Mouse (Mus musculus) embryonic facial prominence, embryonic 12.5 days (tissue): ENCODE results near the gene Grik4. TPM values are rescaled to one million over a fixed set of nuclear protein-coding genes. Genes with fewer than 3 reads are reported as not detected.
"Not testable (repeated sequence)": the region's sequence is repeated elsewhere in the genome, so short reads cannot be mapped to it uniquely, and the experiment has no call there.

Source experiments
- ATAC-seq: fragments of 200-750 bp; cut with Nextera tagmentation; 2 replicates; pipeline ENCODE4 v1.8.0; 2017; ENCODE audit not compliant: insufficient number of reproducible peaks, insufficient read depth, low FRiP score, low TSS enrichment
- H3K27ac ChIP-seq: fragments of 300-500 bp; sonication (generic); 2 replicates; pipeline ENCODE4 v1.5.1; 2016; ENCODE audit warnings: mild to moderate bottlenecking
- H3K27me3 ChIP-seq: fragments of 300-500 bp; sonication (generic); 2 replicates; pipeline ENCODE4 v1.6.1; 2016; ENCODE audit warnings: mild to moderate bottlenecking, moderate library complexity
- H3K36me3 ChIP-seq: fragments of 300-500 bp; sonication (generic); 2 replicates; pipeline ENCODE4 v1.6.1; 2016; ENCODE audit warnings: mild to moderate bottlenecking
- H3K4me1 ChIP-seq: fragments of 300-500 bp; sonication (generic); 2 replicates; pipeline ENCODE4 v1.6.1; 2016
- H3K4me2 ChIP-seq: fragments of 300-500 bp; sonication (generic); replicated peaks from 2 replicates; pipeline ENCODE4 v1.6.1; 2016; ENCODE audit warnings: mild to moderate bottlenecking, moderate library complexity
- H3K4me3 ChIP-seq: fragments of 300-500 bp; sonication (generic); 2 replicates; pipeline ENCODE4 v1.5.1; 2016; ENCODE audit warnings: mild to moderate bottlenecking
- H3K9ac ChIP-seq: fragments of 300-500 bp; sonication (generic); 2 replicates; pipeline ENCODE4 v1.6.1; 2016; ENCODE audit warnings: mild to moderate bottlenecking, moderate library complexity
- H3K9me3 ChIP-seq: fragments of 300-500 bp; sonication (generic); 2 replicates; pipeline ENCODE4 v1.6.1; 2016; ENCODE audit warnings: mild to moderate bottlenecking, moderate library complexity
- WGBS: fragments of 180-500 bp; shearing (Covaris S2); methylation state at CpG from one replicate; pipeline ENCODE4 v1.1.7; 2016; 5-methylcytosine and 5-hydroxymethylcytosine counted together
- polyA plus RNA-seq: library from polyadenylated mRNA; unstranded; fragments of >200 nt; fragmentation: Nextera tagmentation; extraction: Ambion mirVana; gene quantifications from 2 replicates; pipeline ENCODE4 v1.2.1, GENCODE M21; 2016

Grik4 gene
- polyA plus RNA-seq: 3.8 and 4.0 TPM in 2 replicates

- peak within 1 kb of the TSS; percentile 73 for H3K4me3 ChIP-seq
- H3K9me3 ChIP-seq: no peaks in the 10 kb centered on the region
- ATAC-seq: peak; percentile 77; the same call in 1 of the 2 replicates
- peak within 1 kb of the TSS; percentile 80 for H3K9ac ChIP-seq
- H3K27ac ChIP-seq: no peak within 1 kb of the TSS
- peak within 1 kb of the TSS; percentile 97 for H3K4me2 ChIP-seq
- peaks cover 15% of the 10 kb centered on the region; the same call in 1 of the 2 replicates for H3K4me1 ChIP-seq
- no peaks in the 10 kb centered on the region for H3K36me3 ChIP-seq
- peaks cover 27% of the 10 kb centered on the region for H3K27me3 ChIP-seq
- WGBS: under 1% methylated on average over 52 of the region's 68 CpGs
These were observed at the start of gene Grik4 for GRCm38 (mm10) chr9:42943781-42944535. TSS of gene Grik4 (minus strand) at chr9:42944493.

DNA sequence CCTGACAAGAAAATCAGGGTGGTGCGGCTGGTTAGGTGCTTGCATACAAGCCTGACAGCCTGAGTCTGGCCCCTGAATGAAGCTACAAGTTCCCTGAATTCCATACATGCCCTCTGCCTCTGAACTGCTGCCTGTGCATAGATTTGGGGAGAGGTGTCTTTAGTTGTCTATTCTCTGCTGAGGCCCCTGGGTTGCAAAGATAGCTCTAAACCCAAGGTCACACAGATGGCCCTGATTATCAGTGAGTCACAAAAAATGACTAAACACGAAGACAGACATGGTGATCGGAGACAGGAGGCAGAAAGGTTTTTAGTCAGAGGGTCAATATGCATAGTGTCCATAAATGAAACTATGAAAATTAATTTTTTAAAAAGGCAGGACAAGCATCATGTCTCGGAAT is 49.4 kb upstream of the Grik4 start:
- no peak overlapping the region for H3K4me2 ChIP-seq
- H3K9me3 ChIP-seq: no peaks in the 10 kb centered on the region
- WGBS: 77% methylated on average over 4 of the region's 4 CpGs
- H3K4me3 ChIP-seq: no peak overlapping the region
- H3K27me3 ChIP-seq: no peaks in the 10 kb centered on the region
- H3K27ac ChIP-seq: no peak overlapping the region
- no peaks in the 10 kb centered on the region for H3K4me1 ChIP-seq
- H3K36me3 ChIP-seq: peaks cover 67% of the 10 kb centered on the region
- no peak overlapping the region for H3K9ac ChIP-seq
- no peak for ATAC-seq

GRCm38 (mm10) chr9:42987988-42988387 is 43.7 kb upstream of the Grik4 start:
- Histone ChIP-seq H3K27me3 (no peaks in the 10 kb centered on the region), H3K4me1 (no peaks in the 10 kb centered on the region), H3K9ac (no peak overlapping the region), H3K4me2 (no peak overlapping the region), H3K4me3 (no peak overlapping the region), H3K9me3 (no peaks in the 10 kb centered on the region), H3K36me3 (peaks cover 68% of the 10 kb centered on the region), H3K27ac (no peak overlapping the region)
- 87% methylated on average over 4 of the region's 4 CpGs for WGBS
- no peak for ATAC-seq

GRCm38 (mm10) chr9:42968894-42969521 is 24.7 kb upstream of the Grik4 start:
- H3K9me3 ChIP-seq: no peaks in the 10 kb centered on the region
- no peak overlapping the region for H3K4me3 ChIP-seq
- no peak for ATAC-seq
- H3K36me3 ChIP-seq: peaks cover 66% of the 10 kb centered on the region
- no peaks in the 10 kb centered on the region for H3K27me3 ChIP-seq
- H3K4me1 ChIP-seq: no peaks in the 10 kb centered on the region
- H3K27ac ChIP-seq: no peak overlapping the region
- 68% methylated on average over 11 of the region's 11 CpGs for WGBS
- H3K4me2 ChIP-seq: no peak overlapping the region
- H3K9ac ChIP-seq: no peak overlapping the region

DNA sequence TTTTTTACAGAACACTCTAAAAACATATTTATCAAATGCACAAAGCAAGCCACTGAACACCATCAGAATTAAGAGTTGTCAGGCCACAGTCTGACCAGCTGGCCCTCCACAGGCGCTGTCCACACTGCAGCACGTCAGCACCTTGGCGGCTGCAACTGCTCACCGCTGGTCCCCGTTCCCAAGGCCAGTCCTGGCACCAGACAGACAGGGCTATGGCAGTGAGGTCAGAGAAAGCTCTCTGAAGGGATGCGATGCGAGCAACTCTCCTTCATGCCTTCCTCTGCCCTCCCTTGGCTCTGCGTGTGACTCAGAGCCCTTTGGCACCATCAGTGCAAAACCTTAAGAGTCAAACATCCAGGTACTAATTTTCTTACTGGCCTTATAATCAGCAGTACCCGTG is 23.4 kb upstream of the Grik4 start:
- no peak for ATAC-seq
- WGBS: 85% methylated on average over 9 of the region's 9 CpGs
- Histone ChIP-seq H3K36me3 (peaks cover 57% of the 10 kb centered on the region), H3K4me2 (no peak overlapping the region), H3K4me3 (no peak overlapping the region), H3K9me3 (no peaks in the 10 kb centered on the region), H3K27ac (no peak overlapping the region), H3K27me3 (no peaks in the 10 kb centered on the region), H3K4me1 (0 out of 2 replicates have a peak, but pooled peaks cover under 1% of the 10 kb centered on the region), H3K9ac (no peak overlapping the region)

GRCm38 (mm10) chr9:42964809-42965208 is 20.5 kb upstream of the Grik4 start:
- H3K4me2 ChIP-seq, H3K27ac ChIP-seq, H3K9ac ChIP-seq, H3K4me1 ChIP-seq, ATAC-seq, H3K4me3 ChIP-seq, H3K9me3 ChIP-seq, H3K27me3 ChIP-seq: not testable (repeated sequence)
- WGBS: 91% methylated on average over 3 of the region's 3 CpGs
- peaks cover 33% of the 10 kb centered on the region for H3K36me3 ChIP-seq

DNA sequence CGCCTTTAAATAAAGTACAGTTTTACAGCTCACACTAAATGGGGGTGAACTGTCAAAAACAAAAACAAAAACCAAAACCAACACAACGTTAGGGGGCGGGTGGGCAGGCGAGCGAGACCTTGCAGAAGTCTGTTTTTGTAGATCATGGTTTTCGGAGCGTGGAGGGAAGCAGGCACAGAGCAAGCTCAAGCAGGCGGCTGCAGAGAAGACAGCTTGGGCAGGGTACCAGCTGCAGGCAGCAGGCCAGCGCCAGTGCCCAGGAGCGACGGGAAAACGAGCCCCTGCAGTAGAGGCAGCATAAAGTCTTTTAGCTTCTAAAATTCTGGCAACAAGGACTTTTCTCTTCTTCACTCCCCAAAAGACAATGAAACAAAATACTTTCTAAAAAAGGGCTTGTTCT is 20.1 kb upstream of the Grik4 start:
- Histone ChIP-seq H3K27ac (no peak overlapping the region), H3K4me3 (no peak overlapping the region), H3K4me1 (0 out of 2 replicates have a peak, but pooled peaks cover 3% of the 10 kb centered on the region), H3K9ac (no peak overlapping the region), H3K9me3 (no peaks in the 10 kb centered on the region), H3K27me3 (no peaks in the 10 kb centered on the region), H3K4me2 (no peak overlapping the region), H3K36me3 (peaks cover 28% of the 10 kb centered on the region)
- WGBS: 90% methylated on average over 12 of the region's 12 CpGs
- ATAC-seq: no peak

DNA sequence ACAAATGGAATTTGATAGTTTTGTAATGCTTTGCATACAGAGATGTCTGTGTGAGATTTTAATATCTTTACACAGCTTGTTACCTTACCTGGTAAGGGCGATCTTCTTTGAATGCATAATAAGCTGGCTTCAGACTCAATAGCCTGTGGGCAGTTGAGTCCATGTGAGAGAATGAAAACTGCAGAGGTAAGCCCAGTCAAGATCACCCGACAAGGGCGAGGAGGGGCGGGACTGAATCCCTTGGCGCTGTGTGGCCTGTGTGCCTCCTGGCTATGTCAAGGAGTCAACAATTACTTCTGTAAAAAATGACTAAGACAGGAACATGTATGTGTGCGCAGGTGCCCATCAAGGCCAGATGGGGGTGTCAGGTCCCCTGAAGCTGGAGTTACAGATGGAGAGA is 18.2 kb upstream of the Grik4 start:
- Histone ChIP-seq H3K9ac (no peak overlapping the region), H3K4me3 (no peak overlapping the region), H3K4me1 (0 out of 2 replicates have a peak, but pooled peaks cover 3% of the 10 kb centered on the region), H3K27me3 (no peaks in the 10 kb centered on the region), H3K9me3 (no peaks in the 10 kb centered on the region), H3K27ac (no peak overlapping the region), H3K36me3 (peaks cover 10% of the 10 kb centered on the region), H3K4me2 (no peak overlapping the region)
- 79% methylated on average over 6 of the region's 6 CpGs for WGBS
- ATAC-seq: no peak

DNA sequence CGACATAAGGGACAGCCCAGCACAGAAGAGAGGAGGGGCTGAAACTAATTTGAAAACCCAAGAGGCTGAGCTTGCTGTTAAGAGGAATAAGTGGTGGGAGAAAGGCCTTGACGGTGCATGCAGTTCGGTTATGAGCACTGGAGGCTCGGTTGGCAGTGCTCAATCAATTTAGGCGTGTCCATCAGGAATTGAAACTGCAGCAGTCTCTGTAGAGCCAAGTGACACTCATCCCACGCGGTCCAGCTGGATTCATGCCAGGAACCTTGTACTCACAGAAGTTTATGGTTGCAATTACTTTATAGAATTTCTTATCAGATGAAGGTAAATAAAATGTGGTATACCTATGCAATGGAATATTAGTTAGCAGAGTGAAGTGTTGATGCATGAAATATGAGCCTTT is 14.1 kb upstream of the Grik4 start:
- Histone ChIP-seq H3K27ac (no peak overlapping the region), H3K9me3 (no peaks in the 10 kb centered on the region), H3K9ac (no peak overlapping the region), H3K4me1 (0 out of 2 replicates have a peak, but pooled peaks cover 3% of the 10 kb centered on the region), H3K27me3 (no peaks in the 10 kb centered on the region), H3K4me3 (no peak overlapping the region), H3K4me2 (no peak overlapping the region), H3K36me3 (no peaks in the 10 kb centered on the region)
- ATAC-seq: no peak
- WGBS: 73% methylated on average over 7 of the region's 7 CpGs

DNA sequence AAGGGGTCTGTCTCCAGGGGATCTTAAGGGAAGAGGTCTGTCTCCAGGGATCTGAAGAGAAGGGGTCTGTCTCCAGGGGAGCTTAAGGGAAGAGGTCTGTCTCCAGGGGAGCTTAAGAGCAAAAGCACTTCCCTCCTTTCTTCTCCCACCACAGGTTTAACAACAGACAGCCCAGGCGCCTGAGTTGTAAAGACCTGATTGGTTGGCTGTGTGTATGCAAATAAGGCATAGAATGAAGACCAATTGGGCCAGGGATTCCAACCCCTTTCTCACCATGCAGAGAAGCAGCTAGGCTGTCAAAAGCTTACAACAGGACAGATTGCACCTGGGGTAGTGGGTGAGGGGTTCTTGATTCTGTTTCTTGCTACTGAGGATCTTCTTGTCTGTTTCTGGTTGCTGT is 4.1 kb upstream of the Grik4 start:
- peaks cover 4% of the 10 kb centered on the region; the same call in 1 of the 2 replicates for H3K4me1 ChIP-seq
- ATAC-seq: no peak
- H3K4me3 ChIP-seq: no peak overlapping the region
- no peaks in the 10 kb centered on the region for H3K9me3 ChIP-seq
- no peaks in the 10 kb centered on the region for H3K36me3 ChIP-seq
- H3K27me3 ChIP-seq: peaks cover 14% of the 10 kb centered on the region
- 72% methylated on average over 1 of the region's 1 CpGs for WGBS
- no peak overlapping the region for H3K4me2 ChIP-seq
- H3K27ac ChIP-seq: no peak overlapping the region
- no peak overlapping the region for H3K9ac ChIP-seq

DNA sequence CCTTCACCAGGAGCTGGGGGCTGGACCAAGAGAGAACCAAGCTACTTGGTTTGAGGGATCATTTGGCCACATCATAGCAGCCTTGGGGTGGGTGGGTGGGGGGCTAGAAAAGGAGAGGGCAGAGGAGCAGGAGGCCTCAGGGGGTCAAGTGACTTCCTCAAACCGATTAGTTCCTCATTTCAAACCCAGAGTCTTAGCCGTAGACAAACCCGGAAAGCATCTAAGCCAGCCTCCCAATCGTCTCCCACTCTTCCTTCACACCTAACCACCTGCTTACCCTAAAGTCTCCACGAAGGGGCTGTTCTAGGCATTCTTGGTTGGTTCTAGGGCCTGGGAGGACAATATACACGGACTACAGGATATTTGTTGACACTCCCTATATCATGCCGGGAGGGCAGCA is 881 bp upstream of the Grik4 start:
- Histone ChIP-seq H3K27me3 (peaks cover 27% of the 10 kb centered on the region), H3K36me3 (no peaks in the 10 kb centered on the region), H3K27ac (no peak overlapping the region), H3K4me3 (no peak overlapping the region), H3K9ac (no peak overlapping the region), H3K4me1 (peaks cover 15% of the 10 kb centered on the region; the same call in 1 of the 2 replicates), H3K9me3 (no peaks in the 10 kb centered on the region), H3K4me2 (no peak overlapping the region)
- ATAC-seq: no peak
- 77% methylated on average over 7 of the region's 7 CpGs for WGBS

- H3K4me3 ChIP-seq: peak overlapping the region; percentile 73
- 1% methylated on average over 44 of the region's 52 CpGs for WGBS
- H3K4me1 ChIP-seq: peaks cover 15% of the 10 kb centered on the region; the same call in 1 of the 2 replicates
- H3K4me2 ChIP-seq: peak overlapping the region; percentile 97
- ATAC-seq: peak; percentile 93
- H3K9ac ChIP-seq: peak overlapping the region; percentile 80
- no peaks in the 10 kb centered on the region for H3K36me3 ChIP-seq
- H3K9me3 ChIP-seq: no peaks in the 10 kb centered on the region
- H3K27me3 ChIP-seq: peaks cover 27% of the 10 kb centered on the region
- no peak overlapping the region for H3K27ac ChIP-seq
These were observed 278 bp upstream of the Grik4 start for GRCm38 (mm10) chr9:42944536-42945006.
